Mouse (Mus musculus) thymus, adult 2 months (tissue): ENCODE measurements around the gene Lbx2. TPM values are rescaled to one million over a fixed set of nuclear protein-coding genes. Genes with fewer than 3 reads are reported as not detected.

Experiments used
- DNase-seq: peaks from one replicate; pipeline ENCODE4 v3.0.0; 2021
- H3K27ac ChIP-seq: fragments of 200-500 bp; 2 replicates; pipeline ENCODE4 v1.5.1; 2012; ENCODE audit warnings: low read length, control low read depth; ENCODE audit not compliant: control insufficient read depth, insufficient read depth
- H3K27me3 ChIP-seq: fragments of 200-500 bp; 2 replicates; pipeline ENCODE4 v1.6.1; 2012; ENCODE audit warnings: mild to moderate bottlenecking, low read length, moderate library complexity, mixed read lengths; ENCODE audit not compliant: control insufficient read depth, insufficient read depth
- H3K36me3 ChIP-seq: fragments of 200-500 bp; 2 replicates; pipeline ENCODE4 v1.6.1; 2012; ENCODE audit warnings: mild to moderate bottlenecking, low read length, moderate library complexity; ENCODE audit not compliant: control insufficient read depth, insufficient read depth
- H3K4me1 ChIP-seq: fragments of 200-500 bp; replicated peaks from 2 replicates; pipeline ENCODE4 v1.6.1; 2012; ENCODE audit warnings: low read length; ENCODE audit not compliant: control insufficient read depth, insufficient read depth
- H3K4me3 ChIP-seq: fragments of 200-500 bp; 2 replicates; pipeline ENCODE4 v1.5.1; 2012; ENCODE audit warnings: mild to moderate bottlenecking, low read length, control low read depth, moderate library complexity; ENCODE audit not compliant: control insufficient read depth, insufficient read depth
- CTCF ChIP-seq: fragments of 200-500 bp; IDR thresholded peaks from 2 replicates; pipeline ENCODE4 v1.5.1; 2012; ENCODE audit warnings: mild to moderate bottlenecking, control low read depth, low read length, moderate library complexity, borderline replicate concordance; ENCODE audit not compliant: control insufficient read depth, poor library complexity, insufficient read depth; ENCODE audit errors: extremely low read depth
- POLR2A ChIP-seq: fragments of 200-500 bp; IDR thresholded peaks from 2 replicates; pipeline ENCODE4 v1.6.1; 2012; ENCODE audit warnings: mild to moderate bottlenecking, low read length, control low read depth, moderate library complexity; ENCODE audit not compliant: control insufficient read depth, poor library complexity, insufficient read depth; ENCODE audit errors: extremely low read depth
- WGBS: fragments of 180-500 bp; shearing (Covaris S2); methylation state at CpG from one replicate; pipeline ENCODE4 v1.1.7; 2018; 5-methylcytosine and 5-hydroxymethylcytosine counted together
- polyA plus RNA-seq: library from polyadenylated mRNA; depleted of rRNA; stranded (reverse); fragments of >200 nt; gene quantifications from 2 replicates; pipeline ENCODE4 v1.2.3, GENCODE M21; 2012

Gene Lbx2
- polyA plus RNA-seq, 1 experiment, result 2.1 TPM

GRCm38 (mm10) chr6:83058725-83059124 lies 27.4 kb upstream of the Lbx2 start:
- Histone ChIP-seq H3K36me3 (peaks cover 8% of the 10 kb centered on the region), H3K4me1 (peaks cover 11% of the 10 kb centered on the region), H3K27me3 (no peaks in the 10 kb centered on the region), H3K27ac (no peak overlapping the region), H3K4me3 (no peak overlapping the region)
- no peak for DNase-seq
- TF ChIP-seq CTCF (no peak), POLR2A (no peak)
- WGBS, result 94% methylated on average over 2 of the region's 2 CpGs

GRCm38 (mm10) chr6:83065995-83066394 lies 20.2 kb upstream of the Lbx2 start:
- no peaks in the 10 kb centered on the region for H3K36me3 ChIP-seq
- H3K4me1 ChIP-seq, result peaks cover 27% of the 10 kb centered on the region
- no peak for DNase-seq
- no peak for TF ChIP-seq CTCF
- TF ChIP-seq POLR2A, result no peak
- 22% methylated on average over 8 of the region's 8 CpGs for WGBS
- H3K27me3 ChIP-seq, result peaks cover 33% of the 10 kb centered on the region
- no peak overlapping the region for H3K4me3 ChIP-seq
- no peak overlapping the region for H3K27ac ChIP-seq

GRCm38 (mm10) chr6:83066441-83066840 lies 19.7 kb upstream of the Lbx2 start:
- Histone ChIP-seq H3K27me3 (peaks cover 38% of the 10 kb centered on the region), H3K4me1 (peaks cover 30% of the 10 kb centered on the region), H3K4me3 (no peak overlapping the region), H3K36me3 (no peaks in the 10 kb centered on the region), H3K27ac (no peak overlapping the region)
- DNase-seq, result no peak
- TF ChIP-seq POLR2A, result no peak
- TF ChIP-seq CTCF, result no peak
- 35% methylated on average over 6 of the region's 6 CpGs for WGBS

GRCm38 (mm10) chr6:83068221-83068620 lies 17.9 kb upstream of the Lbx2 start:
- Histone ChIP-seq H3K36me3 (no peaks in the 10 kb centered on the region), H3K27me3 (peaks cover 47% of the 10 kb centered on the region), H3K4me1 (peaks cover 30% of the 10 kb centered on the region), H3K27ac (no peak overlapping the region), H3K4me3 (no peak overlapping the region)
- DNase-seq, result no peak
- TF ChIP-seq POLR2A (no peak), CTCF (no peak)
- 63% methylated on average over 8 of the region's 8 CpGs for WGBS

DNA sequence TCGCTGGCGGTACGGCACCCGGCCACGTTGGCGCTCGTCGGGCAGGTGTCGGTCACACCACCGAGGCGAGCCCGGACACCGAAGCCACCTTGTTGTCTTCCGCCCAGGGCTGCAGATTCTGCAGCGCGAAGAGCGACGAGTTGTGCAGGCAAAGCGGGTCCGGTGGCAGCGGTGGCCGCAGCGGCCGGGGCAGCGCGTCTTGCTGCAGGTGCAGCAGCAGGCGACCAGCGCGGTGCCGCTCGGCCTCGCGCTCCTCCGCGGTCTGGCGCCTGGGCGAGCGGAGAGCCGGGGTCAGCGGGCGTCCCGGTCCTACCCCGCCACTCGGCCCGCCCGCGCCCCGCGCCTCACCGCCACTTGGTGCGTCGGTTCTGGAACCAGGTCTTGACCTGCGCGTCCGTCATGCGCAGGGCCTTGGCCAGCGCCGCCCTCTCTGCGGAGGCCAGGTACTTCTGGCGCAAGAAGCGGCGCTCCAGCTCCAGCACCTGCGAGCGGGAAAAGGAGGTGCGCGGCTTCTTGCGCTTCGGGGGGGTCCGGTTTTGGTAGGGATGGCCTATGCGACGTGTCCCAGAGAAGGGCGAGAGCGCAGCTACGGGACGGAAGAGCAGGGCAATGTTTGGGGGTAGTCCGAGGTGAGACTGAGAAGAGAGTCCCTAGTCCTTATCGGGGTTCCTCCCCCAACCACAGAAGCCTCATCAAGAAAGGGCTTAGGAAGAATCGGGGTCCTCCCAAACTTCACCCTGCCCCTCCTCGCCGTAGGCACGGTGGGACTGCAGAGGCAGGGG lies 17.3 kb upstream of the Lbx2 start:
- Histone ChIP-seq H3K27me3 (peaks cover 47% of the 10 kb centered on the region), H3K36me3 (no peaks in the 10 kb centered on the region), H3K4me3 (no peak overlapping the region), H3K27ac (no peak overlapping the region), H3K4me1 (peaks cover 30% of the 10 kb centered on the region)
- DNase-seq, result no peak
- no peak for TF ChIP-seq POLR2A
- no peak for TF ChIP-seq CTCF
- WGBS, result 3% methylated on average over 81 of the region's 81 CpGs

GRCm38 (mm10) chr6:83069488-83070246 lies 16.5 kb upstream of the Lbx2 start:
- Histone ChIP-seq H3K4me3 (no peak overlapping the region), H3K36me3 (no peaks in the 10 kb centered on the region), H3K4me1 (peaks cover 30% of the 10 kb centered on the region), H3K27me3 (peaks cover 45% of the 10 kb centered on the region), H3K27ac (no peak overlapping the region)
- no peak for DNase-seq
- TF ChIP-seq POLR2A, result no peak
- TF ChIP-seq CTCF, result no peak
- WGBS, result 5% methylated on average over 69 of the region's 69 CpGs
